Mouse (Mus musculus): ENCODE results near the gene Upk3a.
A peak's percentile ranks its signal among the peaks of the same experiment; 100 is the strongest.

Upk3a gene

DNA sequence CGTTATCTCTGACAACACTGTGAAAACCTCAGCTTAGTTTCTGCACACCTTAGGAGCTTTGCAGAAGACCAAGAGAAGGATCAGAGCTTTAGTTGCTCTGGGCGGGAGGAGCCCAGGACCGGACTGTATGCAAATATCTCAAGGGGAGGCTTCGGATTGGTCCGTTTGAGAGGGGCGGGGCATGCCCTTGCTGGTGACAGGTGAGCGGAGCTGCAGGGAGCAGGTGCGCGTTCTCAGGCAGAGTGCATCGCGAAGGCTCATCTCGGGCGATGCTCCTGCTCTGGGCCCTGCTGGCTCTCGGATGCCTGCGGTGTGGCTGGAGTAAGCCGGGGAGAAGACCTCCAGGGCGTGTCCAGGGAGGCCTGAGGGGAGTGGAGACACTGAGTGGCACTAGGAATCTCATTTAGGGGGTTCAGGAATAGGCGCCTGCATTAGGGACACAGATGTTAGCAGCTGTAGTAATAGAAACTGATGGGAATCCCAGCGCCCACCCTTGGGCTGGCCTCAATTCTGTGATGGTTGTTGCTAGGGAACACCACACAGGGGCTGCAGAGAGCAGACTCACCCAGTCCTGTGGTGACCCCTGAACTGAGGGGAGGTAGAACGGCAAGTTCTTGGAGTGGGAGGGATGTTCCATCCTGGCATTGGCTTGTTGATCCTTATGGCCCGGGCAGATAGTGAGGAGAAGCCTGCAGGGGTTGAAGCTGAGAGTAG, at the start of gene Upk3a:
Upk3a (plus strand) TSS at position 191 of the 714 bp plus-strand sequence.
- peak in 1 of 2 experiments; percentile 13 for DNase-seq (ENCODE audit: low spot score in 2 of 2)

DNA sequence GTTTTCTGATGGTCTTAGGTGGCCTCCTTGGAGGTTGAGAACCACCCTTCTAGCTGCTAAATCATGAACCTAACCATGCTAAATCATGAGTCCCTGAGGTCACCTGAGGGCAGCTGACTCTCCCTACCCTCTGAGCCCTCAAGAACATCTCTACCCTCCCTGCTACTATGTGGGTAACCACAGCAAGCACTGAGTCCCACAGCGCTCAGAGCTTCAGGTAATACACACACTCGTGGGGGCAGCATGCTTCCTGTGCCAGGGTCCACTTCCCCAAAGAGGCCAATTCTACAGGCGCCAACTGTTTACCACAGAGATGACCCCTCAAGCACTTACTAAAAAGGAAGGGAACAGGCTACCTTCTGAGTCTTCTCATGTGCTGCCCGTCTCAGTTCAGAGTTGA, 48.4 kb upstream of the Upk3a start:
- DNase-seq (ENCODE audit: low spot score in 2 of 2): peak in 1 of 2 experiments; percentile 31

DNA sequence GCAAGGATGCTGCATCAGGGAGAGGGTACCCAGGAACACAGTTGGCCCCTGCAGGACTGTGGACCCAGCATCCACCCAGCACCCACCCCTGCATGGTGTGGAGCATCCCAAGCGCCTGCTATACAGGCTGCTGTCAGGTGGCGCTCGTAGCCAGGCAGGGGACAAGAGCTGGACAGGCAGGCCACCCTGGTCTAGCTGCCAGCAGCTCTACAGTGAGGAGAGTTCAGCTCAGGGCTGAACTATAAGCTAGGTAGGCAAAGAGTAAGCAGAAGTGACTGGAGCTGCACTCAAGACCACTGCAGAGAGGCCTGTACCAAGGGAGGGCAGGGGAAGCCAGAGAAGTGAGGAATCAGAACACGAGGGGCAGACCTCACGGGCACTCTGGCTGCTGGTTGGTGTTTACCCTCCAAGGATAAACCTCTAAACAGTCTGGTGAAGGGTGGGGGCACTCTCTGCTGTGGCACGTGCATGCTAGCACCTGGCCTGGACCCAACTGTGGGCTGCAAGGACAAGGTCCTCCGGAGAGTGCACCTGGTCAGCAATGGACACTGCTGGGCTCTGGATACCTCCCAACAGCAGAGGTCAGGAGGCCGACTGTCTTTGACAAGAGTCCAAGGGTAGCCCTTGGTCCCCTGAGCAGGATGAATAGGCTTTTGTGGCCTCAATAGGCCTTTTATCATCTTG, 43.9 kb upstream of the Upk3a start:
- no peak for DNase-seq (ENCODE audit: low spot score in 2 of 2)

GRCm38 (mm10) chr15:84973544-84973871, 43.4 kb upstream of the Upk3a start:
- no peak for DNase-seq (ENCODE audit: low spot score in 2 of 2)

GRCm38 (mm10) chr15:84975729-84976128, 41.2 kb upstream of the Upk3a start:
- DNase-seq (ENCODE audit: low spot score in 2 of 2): no peak

- no peak for DNase-seq (ENCODE audit: low spot score in 2 of 2)
These were observed 35.2 kb upstream of the Upk3a start for GRCm38 (mm10) chr15:84981609-84982313.

DNA sequence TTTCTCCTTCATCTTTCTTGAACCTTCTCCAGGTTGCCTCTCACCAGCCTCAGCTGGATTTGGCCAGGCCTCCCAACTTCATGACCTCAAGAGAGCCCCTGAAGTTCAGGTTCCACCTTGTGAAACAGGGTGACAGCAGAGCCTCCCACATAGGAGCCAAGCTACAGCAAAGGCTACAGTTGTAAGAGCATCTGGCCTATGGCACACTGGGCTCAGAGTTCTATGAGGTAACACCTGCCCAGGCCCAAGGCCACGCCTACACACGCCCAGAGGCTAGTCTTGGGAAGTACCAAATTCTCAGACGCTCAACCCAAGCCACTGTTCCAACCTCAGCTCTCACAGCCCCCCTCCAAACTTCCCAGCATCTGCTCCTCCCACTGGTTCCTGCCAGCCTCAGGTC, 34.1 kb upstream of the Upk3a start:
- no peak for DNase-seq (ENCODE audit: low spot score in 2 of 2)

DNA sequence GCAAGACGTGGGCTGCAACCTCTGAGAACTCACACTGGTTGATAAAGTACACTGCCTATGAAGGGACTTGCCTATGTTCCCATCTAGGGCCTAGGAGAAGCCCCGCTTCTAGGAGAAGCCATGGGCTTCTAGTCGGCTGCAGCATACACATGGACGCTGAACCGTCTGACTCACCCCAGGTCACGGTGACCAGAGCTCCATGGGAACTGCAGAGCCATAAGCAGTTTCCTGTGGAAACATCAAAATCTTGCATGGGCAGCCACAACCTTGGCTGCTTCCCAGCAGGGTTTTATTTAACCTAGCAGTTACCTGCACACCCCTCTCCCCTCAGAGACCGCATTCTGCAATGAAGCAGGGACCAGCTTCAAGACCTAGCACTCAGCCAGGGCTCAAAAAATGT, 33.2 kb upstream of the Upk3a start:
- DNase-seq (ENCODE audit: low spot score in 2 of 2): no peak

GRCm38 (mm10) chr15:84985516-84986160, 31.3 kb upstream of the Upk3a start:
- DNase-seq (ENCODE audit: low spot score in 2 of 2): no peak

GRCm38 (mm10) chr15:84986171-84987019, 30.5 kb upstream of the Upk3a start:
- DNase-seq (ENCODE audit: low spot score in 2 of 2): peak in 1 of 2 experiments; percentile 33

DNA sequence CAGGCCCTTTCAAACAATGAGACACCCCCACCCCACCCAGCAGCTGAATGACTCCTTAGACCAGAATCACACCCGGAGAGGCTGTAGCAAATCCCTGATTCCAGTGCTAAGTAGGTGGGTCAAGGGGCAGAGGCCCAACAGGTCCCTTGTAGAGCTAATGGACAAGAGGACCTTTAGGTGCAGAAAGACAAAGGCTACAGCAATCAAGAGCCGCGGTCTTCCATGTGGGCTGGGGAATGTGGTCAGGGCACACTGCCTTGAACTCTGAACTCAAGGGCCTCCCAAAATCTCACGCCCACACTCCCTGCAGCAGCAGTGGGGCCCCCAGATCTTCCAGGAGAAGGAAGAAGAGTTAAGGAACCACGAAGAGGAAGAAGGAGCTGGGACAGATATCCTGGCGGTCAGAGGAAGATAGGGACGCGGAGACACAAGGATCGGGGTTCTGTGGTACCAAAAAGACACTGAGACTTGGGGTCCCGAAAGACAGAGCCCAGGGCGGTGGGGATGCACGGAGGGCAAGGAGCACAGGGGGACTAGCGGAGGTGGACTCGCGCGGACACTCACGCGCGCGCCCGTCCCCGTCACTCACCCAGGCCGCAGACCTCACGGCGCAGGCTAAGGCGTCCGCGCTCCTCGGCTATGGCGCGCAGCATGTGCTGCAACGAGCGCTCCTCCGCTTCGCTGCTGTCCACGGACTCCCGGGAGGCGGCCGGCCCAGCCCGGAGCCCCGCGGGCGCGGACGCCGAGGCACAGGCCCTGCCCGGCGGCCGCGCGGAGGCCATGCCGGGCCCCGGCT, 29.7 kb upstream of the Upk3a start:
- peak; percentile 11 to 21 for DNase-seq (ENCODE audit: low spot score in 2 of 2)

GRCm38 (mm10) chr15:84987874-84988825, 28.8 kb upstream of the Upk3a start, which contains the start of gene 5031439G07Rik:
TSS of gene 5031439G07Rik (minus strand) at chr15:84988551.
- DNase-seq (ENCODE audit: low spot score in 2 of 2): peak; percentile 83 to 88

GRCm38 (mm10) chr15:84989098-84989497, 27.8 kb upstream of the Upk3a start:
- DNase-seq (ENCODE audit: low spot score in 2 of 2): no peak

- no peak for DNase-seq (ENCODE audit: low spot score in 2 of 2)
These were observed 27.2 kb upstream of the Upk3a start for GRCm38 (mm10) chr15:84989771-84990170.

- DNase-seq (ENCODE audit: low spot score in 2 of 2): no peak
These were observed 22.4 kb upstream of the Upk3a start for GRCm38 (mm10) chr15:84994498-84994897.

DNA sequence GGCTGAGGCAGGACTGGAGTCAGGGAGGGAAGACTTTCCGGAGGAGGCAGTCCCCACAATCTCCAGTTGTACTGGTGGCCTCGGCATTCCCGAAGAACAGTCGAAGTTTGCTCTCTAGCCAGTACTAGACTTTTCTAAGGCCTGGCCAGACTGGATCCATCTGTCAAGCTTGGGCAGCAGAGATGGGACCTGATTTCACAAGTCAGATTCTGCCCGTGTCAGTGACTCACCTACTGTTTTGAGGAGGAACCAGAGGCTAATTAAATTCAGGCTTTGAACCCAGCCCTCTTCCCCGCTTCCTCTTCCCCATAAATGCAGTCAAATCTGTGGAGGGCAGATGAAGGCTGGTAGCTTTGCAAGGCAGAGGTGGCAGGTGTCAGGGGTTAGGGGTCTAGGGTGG, 21.9 kb upstream of the Upk3a start:
- no peak for DNase-seq (ENCODE audit: low spot score in 2 of 2)

- peak; percentile 37 to 71 for DNase-seq (ENCODE audit: low spot score in 2 of 2)
These were observed 21.0 kb upstream of the Upk3a start for GRCm38 (mm10) chr15:84995967-84996366.

- DNase-seq (ENCODE audit: low spot score in 2 of 2): no peak
These were observed 19.0 kb upstream of the Upk3a start for GRCm38 (mm10) chr15:84997768-84998454.

GRCm38 (mm10) chr15:84999911-85000310, 17.0 kb upstream of the Upk3a start:
- DNase-seq (ENCODE audit: low spot score in 2 of 2): peak in 1 of 2 experiments; percentile 25
